22 mouse cellular contexts compared by ENCODE assay signal in the genomic region with DNA sequence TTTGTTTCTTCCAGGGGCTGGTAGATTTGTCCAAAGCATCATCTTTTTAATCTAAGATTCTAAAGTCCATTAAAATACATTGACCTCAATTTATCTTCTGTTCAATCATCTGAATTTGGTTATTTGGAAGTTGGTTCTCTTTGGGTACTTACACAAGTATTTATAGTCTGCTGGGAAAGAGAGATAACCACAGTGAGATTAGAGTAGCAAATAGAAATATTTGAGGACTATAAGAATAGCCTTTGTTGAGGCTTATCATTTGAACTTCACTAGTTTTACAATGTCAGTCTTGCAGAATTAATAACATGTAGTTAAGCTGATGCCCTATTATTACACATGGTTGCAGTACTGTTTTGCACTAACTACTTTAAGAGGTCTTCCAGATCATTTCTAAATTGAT. TPM values are rescaled to one million over a fixed set of nuclear protein-coding genes. Genes with fewer than 3 reads are reported as not detected.
A peak's percentile ranks its signal among the peaks of the same experiment; 100 is the strongest.
DNase-seq lines count a peak whose midpoint lies in the region; ATAC-seq and TF ChIP-seq lines count a peak whose summit lies in the region.
"Had no signal": no experiment of that assay in that cellular context is flagged by ENCODE, and none has a peak within 500 bp of the region (broad histone marks: within the 10 kb centered on the region; RNA-seq: fewer than 3 reads in every experiment).

No protein-coding gene starts in this region.

- ATAC-seq in heart, postnatal 0 days (ENCODE audit: insufficient read depth, low read depth): no peak
- ATAC-seq in heart, embryonic 11.5 days (replicated peaks; ENCODE audit: insufficient number of reproducible peaks, low FRiP score, low TSS enrichment): no peak
- ATAC-seq in G1E (ENCODE audit: extremely low read depth, insufficient number of reproducible peaks, low FRiP score, poor library complexity, severe bottlenecking): peak; percentile 65
- no peak for ATAC-seq in inflammation-experienced regulatory T-cells, adult 6 months
- ATAC-seq: activated CD4-positive, CD25-positive, alpha-beta regulatory T cell, adult 4 months; CD4-positive, CD25-positive, alpha-beta regulatory T cell, adult 4 months; Patski had no signal

- no peak for DNase-seq in heart, postnatal 0 days (ENCODE audit: low spot score)
- DNase-seq in G1E (ENCODE audit: low spot score) (no peak), MEL (ENCODE audit: low read depth, low spot score) (no peak)
- DNase-seq in gastrocnemius, adult 18-20 months (ENCODE audit: low spot score): no peak
- DNase-seq: adrenal gland, adult 2 months; adrenal gland, adult 8-10 months; adrenal gland, postnatal 10 days; adrenal gland, postnatal 14 days; adrenal gland, postnatal 25 days; adrenal gland, postnatal 36 days; B cell, adult 2 months; cerebellum, adult 11 months; cerebellum, adult 11-12 months; cerebellum, adult 18-20 months; cerebellum, adult 2 months; cerebellum, adult 8-10 months had no signal

- no peak for TF ChIP-seq POLR2A in MEL (IDR thresholded peaks at IDR 0.05; ENCODE audit: control insufficient read depth in 1 of 2, insufficient read depth in 1 of 2, low read depth in 1 of 2, low read length in 2 of 2, poor library complexity in 1 of 2)

- no peaks in the 10 kb centered on the region for H3K9me3 ChIP-seq in heart, postnatal 0 days (replicated peaks; ENCODE audit: control insufficient read depth, low read length)
- no peaks in the 10 kb centered on the region for H3K9me3 ChIP-seq in heart, embryonic 11.5 days (replicated peaks; ENCODE audit: control insufficient read depth, low read length)
- H3K9me3 ChIP-seq in G1E (replicated peaks) (peaks cover 3% of the 10 kb centered on the region; the same call in 1 of the 2 replicates), MEL (replicated peaks; ENCODE audit: insufficient read depth, low read length) (no peaks in the 10 kb centered on the region)

- no peak for TF ChIP-seq EP300 in heart, postnatal 0 days (IDR thresholded peaks at IDR 0.05; ENCODE audit: low read depth)
- TF ChIP-seq EP300 in MEL (IDR thresholded peaks at IDR 0.05; ENCODE audit: low read depth in 1 of 2, low read length in 2 of 2): peak; percentile 59 to 61; a peak in 2 of 4 replicates

- TF ChIP-seq CTCF in heart, postnatal 0 days (IDR thresholded peaks at IDR 0.05; ENCODE audit: low read depth): no peak
- no peak for TF ChIP-seq CTCF in G1E (IDR thresholded peaks at IDR 0.05; ENCODE audit: low read depth, low read length)
- no peak for TF ChIP-seq CTCF in MEL (IDR thresholded peaks at IDR 0.05 in 2 of 3, conservative IDR thresholded peaks at IDR 0.05 in 1 of 3; ENCODE audit: control insufficient read depth in 1 of 3, insufficient read depth in 1 of 3, low read depth in 2 of 3, low read length in 3 of 3, poor library complexity in 1 of 3, severe bottlenecking in 1 of 3)

- no peak for TF ChIP-seq RAD21 in MEL (IDR thresholded peaks at IDR 0.05; ENCODE audit: low read depth, low read length)

- no peak overlapping the region for H3K4me2 ChIP-seq in heart, postnatal 0 days (ENCODE audit: low read depth, low read length)
- no peak overlapping the region for H3K4me2 ChIP-seq in heart, embryonic 11.5 days

- peaks cover 23% of the 10 kb centered on the region for H3K79me2 ChIP-seq in MEL (ENCODE audit: control insufficient read depth, insufficient read depth, low read length, poor library complexity)

- no peaks in the 10 kb centered on the region for H3K36me3 ChIP-seq in heart, postnatal 0 days (replicated peaks; ENCODE audit: control insufficient read depth, insufficient read depth, low read length)
- H3K36me3 ChIP-seq in heart, embryonic 11.5 days (ENCODE audit: control insufficient read depth, insufficient read depth, low read length): no peaks in the 10 kb centered on the region
- H3K36me3 ChIP-seq in G1E (replicated peaks) (peaks cover 28% of the 10 kb centered on the region), MEL (ENCODE audit: control insufficient read depth in 1 of 2, insufficient read depth in 2 of 2, low read length in 2 of 2) (peaks cover 4 to 18% of the 10 kb centered on the region in 2 experiments)

- peaks cover 12% of the 10 kb centered on the region for H3K4me1 ChIP-seq in heart, postnatal 0 days (ENCODE audit: control insufficient read depth, insufficient read depth)
- H3K4me1 ChIP-seq in heart, embryonic 11.5 days (ENCODE audit: control insufficient read depth, insufficient read depth, low read length): peaks cover 7% of the 10 kb centered on the region
- H3K4me1 ChIP-seq in G1E (ENCODE audit: insufficient read depth, low read depth, low read length) (peaks cover 29% of the 10 kb centered on the region), MEL (ENCODE audit: control insufficient read depth in 1 of 2, insufficient read depth in 2 of 2, low read length in 2 of 2) (peaks cover 5 to 14% of the 10 kb centered on the region in 2 experiments)

- H3K27me3 ChIP-seq in heart, postnatal 0 days (ENCODE audit: control insufficient read depth, insufficient read depth, low read length): no peaks in the 10 kb centered on the region
- no peaks in the 10 kb centered on the region for H3K27me3 ChIP-seq in heart, embryonic 11.5 days (ENCODE audit: control insufficient read depth, insufficient read depth, low read length)
- H3K27me3 ChIP-seq in G1E (ENCODE audit: insufficient read depth, low read length) (no peaks in the 10 kb centered on the region), MEL (ENCODE audit: control insufficient read depth in 1 of 2, insufficient read depth in 2 of 2, low read length in 2 of 2) (no peaks in the 10 kb centered on the region)
- H3K27me3 ChIP-seq: CH12.LX, Patski had no signal

- no peak overlapping the region for H3K4me3 ChIP-seq in heart, postnatal 0 days (ENCODE audit: low read depth, low read length)
- no peak overlapping the region for H3K4me3 ChIP-seq in heart, embryonic 11.5 days (ENCODE audit: low read depth, low read length)
- no peak overlapping the region for H3K4me3 ChIP-seq in G1E (ENCODE audit: low read depth, low read length)
- no peak overlapping the region for H3K4me3 ChIP-seq in MEL (ENCODE audit: control insufficient read depth in 1 of 2, insufficient read depth in 1 of 2, low read depth in 2 of 2, low read length in 2 of 2)

- H3K27ac ChIP-seq in heart, postnatal 0 days (ENCODE audit: low read depth): 0 out of 2 replicates have a peak overlapping the region, but pooled peaks have one; percentile 25
- H3K27ac ChIP-seq in heart, embryonic 11.5 days (ENCODE audit: low read depth, low read length): no peak overlapping the region
- H3K27ac ChIP-seq in MEL (ENCODE audit: control insufficient read depth, low read depth, low read length): no peak overlapping the region

- no peak overlapping the region for H3K9ac ChIP-seq in heart, postnatal 0 days (replicated peaks; ENCODE audit: low read depth, low read length)
- no peak overlapping the region for H3K9ac ChIP-seq in heart, embryonic 11.5 days (ENCODE audit: low read depth, low read length)
- H3K9ac ChIP-seq in MEL (ENCODE audit: control insufficient read depth, low read depth, low read length, poor library complexity, severe bottlenecking): no peak overlapping the region

TF ChIP-seq in MEL, 35 proteins besides CTCF, POLR2A, EP300 and RAD21:
- TF ChIP-seq RCOR1 (IDR thresholded peaks at IDR 0.05; ENCODE audit: low read depth, low read length) (peak; percentile 26; the same call in 1 of the 2 replicates), MEF2A (IDR thresholded peaks at IDR 0.05; ENCODE audit: extremely low read depth, insufficient replicate concordance, low read depth, low read length, poor library complexity, severe bottlenecking) (peak; percentile 81; the same call in 1 of the 2 replicates), GATA1 (IDR thresholded peaks at IDR 0.05; ENCODE audit: low read depth, low read length) (peak; percentile 60; the same call in 1 of the 2 replicates), ETS1 (IDR thresholded peaks at IDR 0.05; ENCODE audit: low read depth, low read length) (peak; percentile 54), UBTF (IDR thresholded peaks at IDR 0.05; ENCODE audit: borderline replicate concordance, insufficient read depth, low read depth, low read length) (no peak), TCF12 (IDR thresholded peaks at IDR 0.05; ENCODE audit: low read depth, low read length) (peak; percentile 38; the same call in 1 of the 2 replicates)

RNA-seq across cellular contexts. Expression of gene Ube2e3, which starts 43.6 kb away (rescaled TPM):
- 83.4 and 126 TPM in 2 replicates for total RNA-seq in heart, postnatal 0 days (2014; rRNA removed; ENCODE audit: low replicate concordance)
- 95.2 and 101 TPM in 2 replicates for polyA plus RNA-seq in heart, postnatal 0 days (2015; fragmentation: Nextera tagmentation; extraction: Ambion mirVana)
- polyA plus RNA-seq in heart, embryonic 11.5 days (2014; fragmentation: Nextera tagmentation; extraction: Ambion mirVana): 125 and 131 TPM in 2 replicates
- total RNA-seq in G1E (2014; fragmentation: Nextera tagmentation) (87.9 and 95.4 TPM in 2 replicates), G1E (2017) (95.7 and 95.9 TPM in 2 replicates), MEL (2012; rRNA removed) (41.9 and 49.4 TPM in 2 replicates)
- polyA plus RNA-seq in G1E (2012) (99.6 and 129 TPM in 2 replicates), MEL (2012; ENCODE audit: insufficient read depth in 1 of 2, insufficient read length in 2 of 2, low read depth in 1 of 2, low replicate concordance in 2 of 2, missing spikeins in 1 of 2) (100 to 1,000 TPM in 1 of 2 experiments, 10 to 100 TPM in 1; 99.4 to 160 TPM)
- total RNA-seq in gastrocnemius, adult 18-20 months (2021): 10 to 100 TPM; 26.4 to 27.3 TPM
- 10 to 100 TPM; 10.6 to 13.6 (median 12.0) TPM for polyA plus RNA-seq in inflammation-experienced regulatory T-cells, adult 6 months (2017; shearing (Covaris generic))
